Mouse (Mus musculus) liver, adult 2 months (tissue): Measurements from ENCODE around the gene Gucy2c. TPM values are rescaled to one million over a fixed set of nuclear protein-coding genes. Genes with fewer than 3 reads are reported as not detected.
A peak's percentile ranks its signal among the peaks of the same experiment; 100 is the strongest.

Experiments used
- DNase-seq: peaks from one replicate; pipeline ENCODE4 v3.0.0-alpha.2; 2011; ENCODE audit warnings: low read depth, low spot score; ENCODE audit errors: extremely low read depth
- H3K27ac ChIP-seq: fragments of 200-500 bp; replicated peaks from 2 replicates; pipeline ENCODE4 v1.5.1; 2012; ENCODE audit warnings: low read depth, mild to moderate bottlenecking, control low read depth, inconsistent platforms, low read length; ENCODE audit not compliant: insufficient read depth
- H3K27me3 ChIP-seq: fragments of 200-500 bp; 2 replicates; pipeline ENCODE4 v1.6.1; 2012; ENCODE audit warnings: mild to moderate bottlenecking, moderate library complexity, low read length, inconsistent platforms; ENCODE audit not compliant: control insufficient read depth, insufficient read depth
- H3K36me3 ChIP-seq: fragments of 200-500 bp; 2 replicates; pipeline ENCODE4 v1.6.1; 2012; ENCODE audit warnings: low read length, inconsistent platforms; ENCODE audit not compliant: control insufficient read depth, insufficient read depth
- H3K4me1 ChIP-seq: fragments of 200-500 bp; 2 replicates; pipeline ENCODE4 v1.6.1; 2011; ENCODE audit warnings: low read length; ENCODE audit not compliant: control insufficient read depth, insufficient read depth
- H3K4me3 ChIP-seq: fragments of 200-500 bp; 2 replicates; pipeline ENCODE4 v1.5.1; 2011; ENCODE audit warnings: low read depth, mild to moderate bottlenecking, control low read depth, low read length, moderate library complexity; ENCODE audit not compliant: insufficient read depth
- H3K79me2 ChIP-seq: fragments of 200-500 bp; 2 replicates; pipeline ENCODE4 v1.6.1; 2012; ENCODE audit warnings: inconsistent platforms, mild to moderate bottlenecking, low read length, moderate library complexity; ENCODE audit not compliant: control insufficient read depth, insufficient read depth
- H3K9ac ChIP-seq: fragments of 200-500 bp; 2 replicates; pipeline ENCODE4 v1.6.1; 2012; ENCODE audit warnings: low read depth, mild to moderate bottlenecking, control low read depth, inconsistent platforms, low read length
- CTCF ChIP-seq: fragments of 200-500 bp; IDR thresholded peaks from 2 replicates; pipeline ENCODE4 v1.5.1; 2011; ENCODE audit warnings: low read depth, low read length, control low read depth
- POLR2A ChIP-seq: fragments of 200-500 bp; IDR thresholded peaks from 2 replicates; pipeline ENCODE4 v1.6.1; 2011; ENCODE audit warnings: low read length, control low read depth; ENCODE audit not compliant: insufficient read depth; ENCODE audit errors: extremely low read depth
- WGBS: fragments of 180-500 bp; shearing (Covaris S2); methylation state at CpG from one replicate; pipeline ENCODE4 v1.1.7; 2018; 5-methylcytosine and 5-hydroxymethylcytosine counted together
- polyA plus RNA-seq: library from polyadenylated mRNA; depleted of rRNA; stranded (reverse); fragments of >200 nt; gene quantifications from 2 replicates; pipeline ENCODE4 v1.2.3, GENCODE M21; 2012
- total RNA-seq: library from RNA; depleted of rRNA; stranded (reverse); fragments of >200 nt; gene quantifications from 2 replicates; pipeline ENCODE4 v1.2.3, GENCODE M21; 2014

The Gucy2c gene
- total and polyA plus RNA-seq, 2 experiments: 0.55 to 0.56 TPM

DNA sequence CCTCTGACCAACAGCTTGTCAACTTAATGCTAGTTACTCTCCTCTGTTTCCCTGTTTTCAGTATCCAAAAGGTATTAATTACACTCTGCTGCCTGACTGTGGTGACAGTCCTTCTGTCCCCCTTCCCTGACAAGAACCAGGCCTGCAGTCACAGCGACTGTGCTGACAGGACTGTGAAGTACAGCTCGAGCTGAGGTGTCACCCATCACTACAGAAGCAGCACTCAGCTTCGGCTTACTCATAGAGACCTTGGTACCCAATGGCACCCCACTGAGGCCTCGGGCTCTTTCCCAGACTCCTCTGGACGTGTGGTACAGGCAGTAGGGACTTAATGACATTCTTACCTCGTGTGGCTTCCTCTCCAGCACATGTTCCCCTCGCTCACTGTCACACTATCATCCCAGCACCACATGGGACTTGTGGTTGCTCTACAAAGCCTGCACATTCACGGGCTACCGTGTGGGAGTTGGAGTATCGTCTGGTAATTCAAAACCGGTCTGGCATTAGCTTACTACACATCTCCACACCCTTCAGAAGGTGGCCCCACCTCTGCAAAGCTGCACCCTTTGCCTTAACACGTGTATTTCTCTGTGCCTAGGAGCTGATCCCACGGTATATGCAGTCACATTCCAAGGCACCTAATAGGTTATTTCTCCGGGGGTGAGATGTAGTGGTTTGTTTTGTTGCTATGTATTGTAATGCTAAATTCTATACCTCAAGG lies 113.1 kb downstream of the Gucy2c start:
- no peaks in the 10 kb centered on the region for H3K79me2 ChIP-seq
- H3K9ac ChIP-seq: no peak overlapping the region
- H3K27ac ChIP-seq: no peak overlapping the region
- no peaks in the 10 kb centered on the region for H3K4me1 ChIP-seq
- no peaks in the 10 kb centered on the region for H3K27me3 ChIP-seq
- no peak for TF ChIP-seq CTCF
- TF ChIP-seq POLR2A: no peak
- no peak overlapping the region for H3K4me3 ChIP-seq
- no peak for DNase-seq
- WGBS: 73% methylated on average over 14 of the region's 14 CpGs
- H3K36me3 ChIP-seq: no peaks in the 10 kb centered on the region

- H3K9ac ChIP-seq: peak overlapping the region; percentile 46
- peaks cover 3% of the 10 kb centered on the region; the same call in 1 of the 2 replicates for H3K4me1 ChIP-seq
- peak overlapping the region; percentile 53; the same call in 1 of the 2 replicates for H3K4me3 ChIP-seq
- H3K36me3 ChIP-seq: no peaks in the 10 kb centered on the region
- 57% methylated on average over 11 of the region's 11 CpGs for WGBS
- DNase-seq: no peak
- H3K79me2 ChIP-seq: no peaks in the 10 kb centered on the region; the same call in 1 of the 2 replicates
- no peak for TF ChIP-seq CTCF
- TF ChIP-seq POLR2A: no peak
- peak overlapping the region; percentile 72 for H3K27ac ChIP-seq
- H3K27me3 ChIP-seq: no peaks in the 10 kb centered on the region
These were observed 119.5 kb downstream of the Gucy2c start for GRCm38 (mm10) chr6:136662063-136662462.

- no peaks in the 10 kb centered on the region for H3K36me3 ChIP-seq
- TF ChIP-seq POLR2A: no peak
- TF ChIP-seq CTCF: peak; percentile 19; the same call in 1 of the 2 replicates
- H3K4me3 ChIP-seq: peak within 1 kb of the TSS; percentile 53
- H3K79me2 ChIP-seq: no peaks in the 10 kb centered on the region; the same call in 1 of the 2 replicates
- no peaks in the 10 kb centered on the region for H3K27me3 ChIP-seq
- peak within 1 kb of the TSS; percentile 68 for H3K9ac ChIP-seq
- peak; percentile 73 for DNase-seq
- peak within 1 kb of the TSS; percentile 72 for H3K27ac ChIP-seq
- WGBS: 4% methylated on average over 19 of the region's 19 CpGs
- peaks cover 3% of the 10 kb centered on the region; the same call in 1 of the 2 replicates for H3K4me1 ChIP-seq
These were observed 119.9 kb downstream of the Gucy2c start, which contains the start of gene Plbd1 for GRCm38 (mm10) chr6:136661706-136662016. TSS of gene Plbd1 (minus strand) at chr6:136661928.

- peak overlapping the region; percentile 72 for H3K27ac ChIP-seq
- DNase-seq: peak; percentile 76
- H3K27me3 ChIP-seq: no peaks in the 10 kb centered on the region
- H3K9ac ChIP-seq: peak overlapping the region; percentile 68
- H3K36me3 ChIP-seq: no peaks in the 10 kb centered on the region
- peak overlapping the region; percentile 53 for H3K4me3 ChIP-seq
- no peaks in the 10 kb centered on the region; the same call in 1 of the 2 replicates for H3K79me2 ChIP-seq
- WGBS: 13% methylated on average over 34 of the region's 34 CpGs
- H3K4me1 ChIP-seq: peaks cover 3% of the 10 kb centered on the region; the same call in 1 of the 2 replicates
- TF ChIP-seq POLR2A: no peak
- no peak for TF ChIP-seq CTCF
These were observed 120.5 kb downstream of the Gucy2c start for GRCm38 (mm10) chr6:136660831-136661705.

DNA sequence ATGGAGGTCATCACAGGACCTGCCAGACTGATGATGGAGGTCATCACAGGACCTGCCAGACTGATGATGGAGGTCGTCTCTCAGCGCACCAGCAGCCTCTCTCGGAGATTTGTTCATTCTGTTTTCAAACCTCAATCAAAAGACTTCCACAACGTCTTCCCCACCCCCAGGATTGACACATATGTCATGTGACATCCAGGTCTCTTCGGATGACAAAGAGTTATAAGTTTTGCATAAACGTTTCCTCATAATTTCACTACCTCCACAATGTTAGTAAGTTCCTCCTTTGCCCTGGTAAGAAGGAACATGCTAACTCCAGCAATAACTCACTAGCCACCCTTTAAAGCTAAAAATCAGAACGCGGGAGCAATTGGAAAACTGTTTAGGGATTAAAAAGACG lies 122.3 kb downstream of the Gucy2c start:
- Histone ChIP-seq H3K4me3 (no peak overlapping the region), H3K27me3 (no peaks in the 10 kb centered on the region), H3K9ac (no peak overlapping the region), H3K27ac (no peak overlapping the region), H3K36me3 (no peaks in the 10 kb centered on the region), H3K79me2 (no peaks in the 10 kb centered on the region; the same call in 1 of the 2 replicates), H3K4me1 (peaks cover 3% of the 10 kb centered on the region; the same call in 1 of the 2 replicates)
- DNase-seq: no peak
- TF ChIP-seq CTCF: no peak
- no peak for TF ChIP-seq POLR2A
- WGBS: 92% methylated on average over 9 of the region's 9 CpGs
